Mouse (Mus musculus) liver, adult 2 months (tissue): ENCODE results near the gene Fryl.

Source experiments
- CTCF ChIP-seq: fragments of 200-500 bp; IDR thresholded peaks from 2 replicates; pipeline ENCODE4 v1.5.1; 2011; ENCODE audit warnings: low read depth, low read length, control low read depth
- POLR2A ChIP-seq: fragments of 200-500 bp; IDR thresholded peaks from 2 replicates; pipeline ENCODE4 v1.6.1; 2011; ENCODE audit warnings: low read length, control low read depth; ENCODE audit not compliant: insufficient read depth; ENCODE audit errors: extremely low read depth

DNA sequence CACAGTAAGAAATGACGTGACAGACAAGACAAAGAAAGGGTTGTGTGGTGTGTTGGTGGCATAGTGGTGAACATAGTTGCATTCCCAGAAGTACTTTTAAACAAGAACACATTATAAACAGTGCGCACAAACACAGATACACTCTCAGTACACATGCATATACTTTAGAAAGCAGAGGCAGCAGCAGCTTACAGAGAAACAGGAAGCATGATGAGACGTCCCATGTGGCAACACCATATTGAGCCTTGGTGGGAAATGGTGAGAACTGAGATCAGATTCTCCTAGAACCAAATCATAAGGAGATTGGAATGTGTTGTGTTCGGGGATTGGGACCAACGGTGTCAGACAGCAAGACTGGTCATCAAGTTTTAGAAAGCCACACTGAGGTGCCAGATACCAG is 21.2 kb downstream of the Fryl start:
- TF ChIP-seq CTCF (no peak), POLR2A (no peak)
